Mouse (Mus musculus) ES-Bruce4 (cell line): Measurements from ENCODE around the gene Fopnl.

ENCODE experiments used
- CTCF ChIP-seq: IDR thresholded peaks from one replicate; pipeline ENCODE4 v1.8.1; 2011; ENCODE audit warnings: low read depth, low read length
- EP300 ChIP-seq: IDR thresholded peaks from 2 replicates; pipeline ENCODE4 v1.6.1; 2011; ENCODE audit warnings: low read depth, low read length; ENCODE audit not compliant: insufficient read depth

GRCm38 (mm10) chr16:14303148-14303547 is 14.1 kb downstream of the Fopnl start:
- TF ChIP-seq EP300, result no peak
- TF ChIP-seq CTCF, result no peak
